Mouse (Mus musculus): Measurements from ENCODE around the gene Gm14391.
"Not testable (repeated sequence)": the region's sequence is repeated elsewhere in the genome, so short reads cannot be mapped to it uniquely, and the experiment has no call there.

Gene Gm14391

DNA sequence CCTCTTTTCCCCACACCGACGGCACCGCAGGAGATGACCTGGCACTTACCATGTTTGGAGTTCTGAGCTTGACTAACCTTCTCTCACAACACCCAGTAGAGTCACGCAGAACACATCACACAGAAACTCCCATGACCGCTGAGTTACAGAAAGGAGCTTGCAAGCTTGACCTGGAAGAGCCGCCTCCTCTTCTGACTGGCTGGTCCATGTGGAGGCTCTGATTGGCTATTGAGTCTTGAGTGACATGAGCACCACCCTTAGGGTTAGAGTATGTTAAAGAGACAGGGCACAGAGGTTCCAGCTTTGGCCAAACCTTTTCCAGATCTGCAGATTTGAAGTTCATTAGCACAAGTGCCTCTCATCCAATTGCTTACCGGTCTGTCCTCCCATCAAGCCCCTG, at the start of gene Gm14391:
Gene Gm14391 (minus strand): TSS at position 186 of the 400 bp plus-strand sequence.
- not testable (repeated sequence) for DNase-seq (ENCODE audit: low read depth, low spot score)

- not testable (repeated sequence) for DNase-seq (ENCODE audit: low read depth, low spot score)
These were observed 27.7 kb downstream of the Gm14391 start for GRCm38 (mm10) chr2:175179008-175179407.

- no peak for DNase-seq (ENCODE audit: low read depth, low spot score)
These were observed 30.4 kb downstream of the Gm14391 start for GRCm38 (mm10) chr2:175176312-175176711.

GRCm38 (mm10) chr2:175175401-175176180, 31.1 kb downstream of the Gm14391 start, which contains the start of gene Gm14443:
Gene Gm14443, minus strand, starts transcription at chr2:175175871.
- peak; percentile 97 for DNase-seq (ENCODE audit: low read depth, low spot score)

GRCm38 (mm10) chr2:175174058-175174457, 32.7 kb downstream of the Gm14391 start:
- DNase-seq (ENCODE audit: low read depth, low spot score) = not testable (repeated sequence)

DNA sequence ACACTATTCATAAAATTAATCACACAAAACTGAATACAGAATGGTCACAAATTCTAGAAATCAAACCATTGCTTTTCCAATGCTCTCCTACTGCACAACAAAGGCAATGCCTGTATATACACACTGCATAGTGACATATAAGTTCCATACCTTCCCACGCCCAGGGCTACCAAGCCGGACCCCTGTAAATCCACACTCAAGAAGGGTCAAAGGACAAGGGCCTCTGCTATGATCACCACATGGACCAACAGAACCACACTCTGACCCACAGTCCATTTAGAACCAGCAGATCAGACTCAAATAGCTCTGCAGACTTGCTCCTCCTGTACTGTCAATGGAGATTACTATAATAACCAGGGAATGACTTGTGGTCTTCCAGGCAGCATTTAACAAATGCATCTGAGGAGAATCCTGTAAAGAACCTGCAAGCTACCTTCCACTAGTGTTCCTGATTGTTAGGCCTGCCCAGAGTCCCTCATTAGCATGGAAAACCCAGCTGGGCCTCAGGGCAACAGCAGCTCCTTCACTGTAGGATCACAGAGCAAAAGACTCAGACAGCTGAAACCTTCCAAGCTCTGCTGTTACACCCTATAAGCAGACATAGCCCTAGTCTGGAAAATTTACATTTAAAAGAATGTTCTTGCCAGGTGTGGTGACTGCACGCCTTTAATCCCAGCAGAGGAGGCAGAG, 33.7 kb downstream of the Gm14391 start:
- DNase-seq (ENCODE audit: low read depth, low spot score) = peak; percentile 21

DNA sequence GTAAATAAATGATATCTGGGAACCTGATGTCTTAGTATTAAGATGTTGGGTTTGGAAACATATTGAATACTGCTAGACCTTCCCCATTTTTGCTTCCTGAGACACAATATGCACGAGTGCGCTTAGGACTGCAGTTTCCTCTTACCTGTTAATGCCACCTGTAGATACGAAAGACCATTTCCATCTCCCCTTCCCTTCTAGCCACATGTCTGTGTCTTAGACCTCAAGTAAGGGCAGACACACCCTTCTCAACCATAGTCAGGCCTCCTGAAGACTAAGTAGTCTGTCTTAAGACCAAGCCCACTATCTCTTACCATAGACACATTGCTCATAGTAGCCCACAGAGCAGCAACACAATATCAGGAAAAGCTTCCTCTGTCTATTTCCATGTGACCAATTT, 34.6 kb downstream of the Gm14391 start:
- DNase-seq (ENCODE audit: low read depth, low spot score) = no peak

GRCm38 (mm10) chr2:175166870-175167269, 39.8 kb downstream of the Gm14391 start:
- not testable (repeated sequence) for DNase-seq (ENCODE audit: low read depth, low spot score)

GRCm38 (mm10) chr2:175165110-175165509, 41.6 kb downstream of the Gm14391 start:
- DNase-seq (ENCODE audit: low read depth, low spot score) = not testable (repeated sequence)

DNA sequence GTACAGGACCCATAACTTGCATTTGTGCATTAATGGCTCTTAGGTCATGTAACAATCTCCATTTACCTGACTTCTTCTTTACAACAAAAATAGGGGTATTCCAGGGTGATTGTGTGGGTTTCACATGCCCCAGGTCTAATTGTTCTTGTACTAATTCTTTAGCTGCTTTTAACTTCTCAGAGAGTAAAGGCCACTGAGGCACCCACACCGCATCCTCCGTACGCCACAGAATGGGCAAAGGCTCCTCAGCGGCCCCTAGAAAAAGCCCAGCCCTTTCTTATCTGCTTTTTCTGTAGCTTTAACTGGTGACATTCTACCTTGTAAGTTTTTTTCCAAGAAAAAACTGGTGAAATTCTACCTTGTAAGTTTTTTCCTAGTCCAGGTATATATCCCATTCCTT, 45.3 kb downstream of the Gm14391 start:
- DNase-seq (ENCODE audit: low read depth, low spot score) = not testable (repeated sequence)

- no peak for DNase-seq (ENCODE audit: low read depth, low spot score)
These were observed 48.1 kb downstream of the Gm14391 start for GRCm38 (mm10) chr2:175158642-175159041.

GRCm38 (mm10) chr2:175156696-175157095, 50.0 kb downstream of the Gm14391 start:
- no peak for DNase-seq (ENCODE audit: low read depth, low spot score)

DNA sequence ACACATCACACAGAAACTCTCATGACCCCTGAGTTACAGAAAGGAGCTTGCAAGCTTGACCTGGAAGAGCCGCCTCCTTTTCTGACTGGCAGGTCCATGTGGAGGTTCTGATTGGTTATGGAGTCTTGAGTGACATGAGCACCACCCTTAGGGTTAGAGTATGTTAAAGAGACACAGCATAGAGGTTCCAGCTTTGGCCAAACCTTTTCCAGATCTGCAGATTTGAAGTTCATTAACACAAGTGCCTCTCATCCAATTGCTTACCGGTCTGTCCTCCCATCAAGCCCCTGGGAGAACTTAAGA, 64.8 kb downstream of the Gm14391 start, which contains the start of gene Gm14399:
Gene Gm14399 (minus strand): TSS at position 20 of the 303 bp plus-strand sequence.
- not testable (repeated sequence) for DNase-seq (ENCODE audit: low read depth, low spot score)

GRCm38 (mm10) chr2:175141118-175141992, 65.4 kb downstream of the Gm14391 start:
- not testable (repeated sequence) for DNase-seq (ENCODE audit: low read depth, low spot score)
